Mouse (Mus musculus) hematopoietic stem cell, adult 5-6 weeks (primary cell): ENCODE results near the gene Gm9747. TPM values are rescaled to one million over a fixed set of nuclear protein-coding genes. Genes with fewer than 3 reads are reported as not detected.

Source experiments
- total RNA-seq: library from RNA; stranded (forward); fragments of 172-1452, 232-1000 nt; gene quantifications from 2 replicates; pipeline ENCODE4 v1.2.3, GENCODE M21; 2017

The Gm9747 gene
- total RNA-seq, 1 experiment from 2014 or later, result not detected

Other genes with a start within 250 kb of the Gm9747 start
- 0.05 and 0.06 TPM in 2 replicates for gene Irs1, start 58.3 kb downstream of the Gm9747 start, total RNA-seq
- 15.6 and 18.4 TPM in 2 replicates for gene Rhbdd1, start 83.3 kb downstream of the Gm9747 start, total RNA-seq